Mouse (Mus musculus): ENCODE measurements at regions not wholly inside any gene's neighbourhood (a gene's known extent, or its start where the extent isn't known, plus 50 kb on each side); places are given as distances from the start of the nearest gene placed in this dataset.

- DNase-seq (ENCODE audit: low spot score): no peak
Measured at GRCm38 (mm10) chr10:39316533-39316932, 52.1 kb upstream of the Fyn start.

GRCm38 (mm10) chr10:39315434-39316174 lies 53.1 kb upstream of the Fyn start:
- no peak for DNase-seq (ENCODE audit: low spot score)

GRCm38 (mm10) chr10:39311501-39311900 lies 57.2 kb upstream of the Fyn start:
- no peak for DNase-seq (ENCODE audit: low spot score)

- DNase-seq (ENCODE audit: low spot score): no peak
Measured at GRCm38 (mm10) chr10:39308535-39308934, 60.1 kb upstream of the Fyn start.

GRCm38 (mm10) chr10:39292703-39293496 lies 75.8 kb upstream of the Fyn start:
- DNase-seq (ENCODE audit: low spot score): no peak

- no peak for DNase-seq (ENCODE audit: low spot score)
Measured at GRCm38 (mm10) chr10:39291747-39292198, 76.9 kb upstream of the Fyn start.

GRCm38 (mm10) chr10:39291134-39291746 lies 77.4 kb upstream of the Fyn start:
- DNase-seq (ENCODE audit: low spot score): peak; percentile 37

GRCm38 (mm10) chr10:39290245-39290644 lies 78.4 kb upstream of the Fyn start:
- DNase-seq (ENCODE audit: low spot score): no peak

GRCm38 (mm10) chr10:39280366-39281000 lies 88.2 kb upstream of the Fyn start:
- no peak for DNase-seq (ENCODE audit: low spot score)

GRCm38 (mm10) chr10:39274202-39274601 lies 94.5 kb upstream of the Fyn start:
- DNase-seq (ENCODE audit: low spot score): no peak

- DNase-seq (ENCODE audit: low spot score): no peak
Measured at GRCm38 (mm10) chr10:39273426-39273825, 95.2 kb upstream of the Fyn start.

- DNase-seq (ENCODE audit: low spot score): no peak
Measured at GRCm38 (mm10) chr10:39272387-39272949, 96.2 kb upstream of the Fyn start.

GRCm38 (mm10) chr10:39270406-39270805 lies 98.2 kb upstream of the Fyn start:
- no peak for DNase-seq (ENCODE audit: low spot score)

GRCm38 (mm10) chr10:39267236-39267635 lies 101.4 kb upstream of the Fyn start:
- DNase-seq (ENCODE audit: low spot score): no peak

GRCm38 (mm10) chr10:39266482-39266881 lies 102.2 kb upstream of the Fyn start:
- peak; percentile 76 for DNase-seq (ENCODE audit: low spot score)

- DNase-seq (ENCODE audit: low spot score): no peak
Measured at GRCm38 (mm10) chr10:39262466-39262865, 98.9 kb upstream of the Ccn6 start.

GRCm38 (mm10) chr10:39261174-39262145 lies 97.9 kb upstream of the Ccn6 start:
- no peak for DNase-seq (ENCODE audit: low spot score)

- DNase-seq (ENCODE audit: low spot score): no peak
Measured at GRCm38 (mm10) chr10:39260061-39260460, 96.5 kb upstream of the Ccn6 start.

- no peak for DNase-seq (ENCODE audit: low spot score)
Measured at GRCm38 (mm10) chr10:39257371-39258154, 94.0 kb upstream of the Ccn6 start.

- no peak for DNase-seq (ENCODE audit: low spot score)
Measured at GRCm38 (mm10) chr10:39254561-39254960, 91.0 kb upstream of the Ccn6 start.
